Mouse (Mus musculus): Measurements from ENCODE around the gene Degs2. TPM values are rescaled to one million over a fixed set of nuclear protein-coding genes. Genes with fewer than 3 reads are reported as not detected.

Degs2 gene
- polyA plus RNA-seq, 1 experiment from 2014 or later, result 12.1 TPM

DNA sequence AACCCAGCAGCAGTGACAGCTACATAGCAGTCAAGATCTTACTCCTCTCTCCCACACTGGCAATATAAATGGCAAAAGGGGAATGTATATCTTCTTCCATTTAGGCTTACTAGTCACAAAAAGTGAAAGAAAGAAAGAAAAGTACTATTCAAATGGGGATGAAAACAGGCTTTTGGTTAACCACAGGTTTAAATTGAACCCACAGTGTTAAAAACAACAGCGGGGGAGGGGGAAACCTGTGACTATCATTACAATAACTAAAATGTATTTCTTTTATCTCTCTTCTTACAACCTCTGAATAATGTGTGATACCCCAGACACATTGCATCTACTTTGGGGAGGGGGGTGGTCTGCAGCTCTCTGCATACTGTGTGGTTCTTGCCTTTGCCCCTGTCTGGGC is 55.9 kb downstream of the Degs2 start:
- no peak overlapping the region for H3K4me2 ChIP-seq (replicated peaks; ENCODE audit: low read depth, low read length)
- no peaks in the 10 kb centered on the region for H3K9me3 ChIP-seq (ENCODE audit: low read length)
- 89% methylated on average over 1 of the region's 1 CpGs for WGBS
- no peak for ATAC-seq (ENCODE audit: low FRiP score, low TSS enrichment)
- no peak overlapping the region for H3K4me3 ChIP-seq (ENCODE audit: low read length)
- H3K36me3 ChIP-seq (ENCODE audit: insufficient read depth, low read length), result peaks cover 18% of the 10 kb centered on the region
- peaks cover 10% of the 10 kb centered on the region for H3K4me1 ChIP-seq (ENCODE audit: insufficient read depth, low read length)
- H3K27ac ChIP-seq (ENCODE audit: low read length), result no peak overlapping the region
- no peaks in the 10 kb centered on the region for H3K27me3 ChIP-seq (ENCODE audit: insufficient read depth, low read length)
- no peak overlapping the region for H3K9ac ChIP-seq (replicated peaks; ENCODE audit: low read length)

DNA sequence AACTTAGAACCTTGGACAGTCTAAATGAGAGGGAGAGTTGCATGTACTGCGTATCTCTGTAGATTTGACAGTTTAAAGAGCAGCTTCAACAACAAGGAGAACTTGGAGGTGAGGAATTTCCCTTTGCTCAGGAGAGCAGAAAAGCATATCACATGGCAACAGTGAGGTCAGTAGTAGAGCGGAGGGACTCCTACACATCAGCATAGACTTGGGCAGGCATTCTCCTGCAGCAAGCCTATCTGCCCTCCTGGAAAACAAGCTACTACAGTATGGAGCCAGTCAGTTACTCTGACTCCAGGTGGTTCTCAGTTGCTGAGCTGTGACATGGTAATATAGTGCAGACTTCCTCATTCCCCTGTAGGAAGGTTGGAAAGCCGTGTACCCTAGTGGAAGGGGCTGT is 60.1 kb downstream of the Degs2 start:
- peaks cover 6% of the 10 kb centered on the region for H3K4me1 ChIP-seq (ENCODE audit: insufficient read depth, low read length)
- H3K27ac ChIP-seq (ENCODE audit: low read length), result no peak overlapping the region
- WGBS, result 46% methylated on average over 3 of the region's 3 CpGs
- no peak overlapping the region for H3K4me2 ChIP-seq (replicated peaks; ENCODE audit: low read depth, low read length)
- ATAC-seq (ENCODE audit: low FRiP score, low TSS enrichment), result peak; percentile 87
- no peak overlapping the region for H3K4me3 ChIP-seq (ENCODE audit: low read length)
- no peak overlapping the region for H3K9ac ChIP-seq (replicated peaks; ENCODE audit: low read length)
- no peaks in the 10 kb centered on the region for H3K36me3 ChIP-seq (ENCODE audit: insufficient read depth, low read length)
- no peaks in the 10 kb centered on the region for H3K9me3 ChIP-seq (ENCODE audit: low read length)
- no peaks in the 10 kb centered on the region for H3K27me3 ChIP-seq (ENCODE audit: insufficient read depth, low read length)

DNA sequence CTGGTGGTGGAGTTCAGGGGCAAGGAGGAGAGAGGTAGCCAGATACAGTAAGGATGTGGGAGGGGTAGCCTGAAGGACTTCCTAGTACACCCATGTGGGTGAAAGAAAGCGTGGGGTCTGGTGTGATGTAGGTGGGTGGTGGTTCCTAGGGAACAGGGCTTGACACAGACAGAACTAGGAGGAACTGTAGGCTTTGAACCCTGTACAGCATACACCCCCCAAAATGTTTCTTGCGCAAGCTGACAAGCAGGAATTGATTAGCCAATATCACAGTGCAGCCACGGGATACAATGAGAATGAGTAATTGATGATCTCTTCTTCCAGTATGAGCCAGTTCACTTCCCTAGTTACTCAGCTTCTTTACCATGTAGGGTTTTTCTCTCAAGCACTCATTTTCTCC is 63.0 kb downstream of the Degs2 start:
- Histone ChIP-seq H3K36me3 (ENCODE audit: insufficient read depth, low read length) (no peaks in the 10 kb centered on the region), H3K4me3 (ENCODE audit: low read length) (no peak overlapping the region), H3K4me2 (replicated peaks; ENCODE audit: low read depth, low read length) (no peak overlapping the region), H3K27me3 (ENCODE audit: insufficient read depth, low read length) (no peaks in the 10 kb centered on the region), H3K4me1 (ENCODE audit: insufficient read depth, low read length) (peaks cover 6% of the 10 kb centered on the region), H3K27ac (ENCODE audit: low read length) (no peak overlapping the region), H3K9ac (replicated peaks; ENCODE audit: low read length) (no peak overlapping the region), H3K9me3 (ENCODE audit: low read length) (no peaks in the 10 kb centered on the region)
- 89% methylated on average over 3 of the region's 3 CpGs for WGBS
- ATAC-seq (ENCODE audit: low FRiP score, low TSS enrichment), result no peak

DNA sequence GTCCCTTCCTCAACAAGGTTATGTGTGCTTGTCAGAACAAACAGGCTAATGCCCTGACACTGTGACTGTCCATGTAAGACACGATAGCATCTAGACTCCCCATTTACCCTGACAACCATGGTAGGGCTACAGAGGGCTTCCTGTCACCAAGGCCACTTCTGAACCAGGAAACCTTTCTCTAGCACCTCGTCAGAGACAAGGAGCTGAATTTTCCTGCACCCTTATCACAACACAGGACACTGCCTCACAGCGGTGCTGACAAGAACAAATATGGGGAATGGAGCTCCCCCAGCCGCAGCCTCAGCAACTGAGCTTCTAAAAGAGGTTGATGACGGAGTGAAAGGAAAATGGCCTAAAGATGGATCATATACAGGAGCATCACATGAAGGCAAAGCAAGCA is 64.7 kb downstream of the Degs2 start:
- Histone ChIP-seq H3K4me1 (ENCODE audit: insufficient read depth, low read length) (peaks cover 6% of the 10 kb centered on the region), H3K9ac (replicated peaks; ENCODE audit: low read length) (no peak overlapping the region), H3K36me3 (ENCODE audit: insufficient read depth, low read length) (no peaks in the 10 kb centered on the region), H3K4me2 (replicated peaks; ENCODE audit: low read depth, low read length) (no peak overlapping the region), H3K4me3 (ENCODE audit: low read length) (no peak overlapping the region), H3K27me3 (ENCODE audit: insufficient read depth, low read length) (no peaks in the 10 kb centered on the region), H3K27ac (ENCODE audit: low read length) (no peak overlapping the region), H3K9me3 (ENCODE audit: low read length) (no peaks in the 10 kb centered on the region)
- no peak for ATAC-seq (ENCODE audit: low FRiP score, low TSS enrichment)
- 79% methylated on average over 5 of the region's 5 CpGs for WGBS

DNA sequence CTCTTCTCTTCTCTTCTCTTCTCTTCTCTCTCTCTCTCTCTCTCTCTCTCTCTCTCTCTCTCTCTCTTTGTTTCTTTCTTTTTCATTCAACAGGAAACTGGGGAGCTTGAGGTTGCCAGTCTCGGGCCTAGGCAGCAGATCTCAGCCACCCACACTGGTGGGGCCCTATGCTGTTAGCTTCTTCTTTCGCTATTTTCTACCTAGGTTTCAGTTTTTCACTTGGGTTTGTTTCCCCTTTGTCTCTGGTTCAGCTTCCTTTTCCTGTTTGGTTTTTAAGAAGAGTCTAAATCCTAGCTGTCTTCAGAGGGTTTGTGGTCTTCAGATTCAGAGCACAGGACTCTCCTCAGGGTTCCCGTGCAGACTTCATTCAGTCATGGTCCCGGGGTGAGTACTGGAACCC is 66.6 kb downstream of the Degs2 start:
- ATAC-seq (ENCODE audit: low FRiP score, low TSS enrichment), result no peak
- Histone ChIP-seq H3K27ac (ENCODE audit: low read length) (no peak overlapping the region), H3K4me3 (ENCODE audit: low read length) (no peak overlapping the region), H3K4me2 (replicated peaks; ENCODE audit: low read depth, low read length) (no peak overlapping the region), H3K9me3 (ENCODE audit: low read length) (no peaks in the 10 kb centered on the region), H3K36me3 (ENCODE audit: insufficient read depth, low read length) (no peaks in the 10 kb centered on the region), H3K4me1 (ENCODE audit: insufficient read depth, low read length) (no peaks in the 10 kb centered on the region), H3K9ac (replicated peaks; ENCODE audit: low read length) (no peak overlapping the region), H3K27me3 (ENCODE audit: insufficient read depth, low read length) (no peaks in the 10 kb centered on the region)
- 83% methylated on average over 4 of the region's 4 CpGs for WGBS

DNA sequence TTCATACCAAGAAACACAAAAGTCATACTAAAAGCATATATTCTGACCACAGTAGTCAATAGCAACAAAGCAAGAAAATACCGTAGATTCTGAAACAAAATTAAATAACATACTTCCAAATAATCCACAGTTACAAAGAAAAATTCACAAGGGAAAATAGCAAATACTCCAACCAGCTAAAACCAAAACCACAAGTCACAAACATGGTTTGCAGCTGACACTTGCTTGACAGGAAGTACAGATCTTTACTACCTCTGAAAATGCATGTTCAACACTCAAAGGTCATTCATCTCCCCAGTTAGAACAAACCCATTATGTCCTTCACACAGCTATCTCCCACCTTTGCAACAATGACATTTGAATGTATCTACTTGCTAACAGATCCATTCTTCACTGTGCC is 68.1 kb downstream of the Degs2 start:
- no peak overlapping the region for H3K9ac ChIP-seq (replicated peaks; ENCODE audit: low read length)
- no peak overlapping the region for H3K27ac ChIP-seq (ENCODE audit: low read length)
- H3K4me2 ChIP-seq (replicated peaks; ENCODE audit: low read depth, low read length), result no peak overlapping the region
- WGBS, result 88% methylated on average over 1 of the region's 1 CpGs
- H3K4me3 ChIP-seq (ENCODE audit: low read length), result no peak overlapping the region
- H3K9me3 ChIP-seq (ENCODE audit: low read length), result no peaks in the 10 kb centered on the region
- H3K4me1 ChIP-seq (ENCODE audit: insufficient read depth, low read length), result no peaks in the 10 kb centered on the region
- H3K36me3 ChIP-seq (ENCODE audit: insufficient read depth, low read length), result no peaks in the 10 kb centered on the region
- H3K27me3 ChIP-seq (ENCODE audit: insufficient read depth, low read length), result no peaks in the 10 kb centered on the region
- no peak for ATAC-seq (ENCODE audit: low FRiP score, low TSS enrichment)

DNA sequence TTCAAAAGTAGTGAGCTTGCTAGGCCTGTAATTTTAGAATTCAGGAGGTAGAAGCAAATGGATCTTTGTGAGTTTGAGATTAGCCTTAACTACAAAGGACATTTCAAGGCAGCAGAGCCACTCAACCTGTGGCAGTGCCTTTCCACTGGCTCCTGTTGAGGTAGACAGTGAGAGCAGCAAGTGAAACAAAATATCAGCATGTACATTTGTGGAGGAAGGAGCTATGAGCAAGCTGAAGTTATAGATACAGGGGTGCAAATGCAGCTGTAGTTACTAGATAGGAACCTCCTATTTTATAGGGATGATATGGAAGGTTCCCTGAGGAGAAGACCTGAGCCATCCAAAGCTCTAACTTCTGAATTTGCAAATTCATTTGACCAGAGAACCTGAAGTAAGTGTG is 69.6 kb downstream of the Degs2 start:
- no peaks in the 10 kb centered on the region for H3K27me3 ChIP-seq (ENCODE audit: insufficient read depth, low read length)
- H3K36me3 ChIP-seq (ENCODE audit: insufficient read depth, low read length), result no peaks in the 10 kb centered on the region
- H3K27ac ChIP-seq (ENCODE audit: low read length), result no peak overlapping the region
- H3K9me3 ChIP-seq (ENCODE audit: low read length), result no peaks in the 10 kb centered on the region
- no peaks in the 10 kb centered on the region for H3K4me1 ChIP-seq (ENCODE audit: insufficient read depth, low read length)
- H3K9ac ChIP-seq (replicated peaks; ENCODE audit: low read length), result no peak overlapping the region
- ATAC-seq (ENCODE audit: low FRiP score, low TSS enrichment), result no peak
- no peak overlapping the region for H3K4me2 ChIP-seq (replicated peaks; ENCODE audit: low read depth, low read length)
- H3K4me3 ChIP-seq (ENCODE audit: low read length), result no peak overlapping the region

DNA sequence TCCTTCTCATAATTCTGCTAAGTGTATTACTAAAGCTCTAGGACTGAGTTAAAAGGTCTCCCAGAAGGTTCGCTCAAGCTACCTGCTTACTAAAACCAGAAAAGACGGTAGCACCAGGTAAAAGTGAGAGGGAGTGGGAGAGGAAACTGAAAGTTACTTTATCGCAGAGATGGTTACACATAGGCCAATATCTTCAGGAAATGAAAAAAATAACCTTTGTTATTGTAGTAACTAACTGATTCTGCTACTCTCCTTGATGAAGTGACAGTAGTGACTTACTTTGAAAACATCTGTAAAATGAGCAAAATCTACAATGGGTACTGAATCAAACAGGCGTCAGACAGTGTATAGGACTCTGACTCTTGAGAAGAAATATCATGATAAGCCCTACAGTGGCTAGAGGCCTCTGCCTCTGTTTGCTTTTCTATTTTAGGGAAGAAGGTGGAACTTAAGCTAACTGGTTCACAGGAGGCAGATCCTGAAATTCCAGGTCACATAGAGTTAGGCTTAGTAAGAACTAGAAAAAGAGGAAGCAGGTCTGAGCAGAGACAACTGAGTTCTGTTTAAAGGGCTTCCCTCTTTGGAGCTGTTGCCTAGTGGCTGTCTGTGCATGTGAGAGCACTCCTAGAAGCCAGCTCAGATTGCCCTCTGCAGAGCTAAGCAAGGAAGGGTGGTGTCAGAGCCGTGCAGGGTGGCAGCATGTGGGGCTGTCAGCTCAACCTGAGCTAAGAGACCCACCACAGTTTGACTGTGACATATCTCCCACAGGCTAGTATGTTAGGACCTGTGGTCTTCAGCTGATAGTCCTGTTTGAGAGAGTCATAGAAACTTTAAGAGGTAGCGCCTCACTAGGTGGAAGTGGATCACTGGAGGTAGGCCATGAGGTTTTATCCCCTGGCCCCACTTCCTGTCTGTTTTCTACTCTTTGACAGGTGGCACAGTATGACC is 71.1 kb downstream of the Degs2 start:
- H3K27ac ChIP-seq (ENCODE audit: low read length), result no peak overlapping the region
- no peak for ATAC-seq (ENCODE audit: low FRiP score, low TSS enrichment)
- H3K27me3 ChIP-seq (ENCODE audit: insufficient read depth, low read length), result no peaks in the 10 kb centered on the region

DNA sequence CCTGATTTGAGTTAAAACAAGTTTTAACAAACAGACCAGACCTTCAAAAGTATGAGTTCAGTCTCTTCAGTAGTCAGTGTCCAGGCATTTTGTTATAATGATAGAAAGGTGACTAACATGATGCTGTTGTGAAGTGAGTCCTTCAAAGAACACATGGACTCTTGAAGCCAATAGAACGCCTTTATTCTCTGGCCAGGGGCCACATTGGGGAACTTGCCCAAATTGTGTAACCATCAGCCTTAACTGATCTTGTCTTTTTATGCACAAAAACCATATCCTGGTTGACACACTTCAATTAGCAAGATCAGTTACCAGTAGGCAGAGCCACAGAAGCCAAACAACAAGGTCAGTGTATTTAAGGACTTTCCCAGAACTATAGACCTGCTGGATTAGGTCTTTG is 72.6 kb downstream of the Degs2 start:
- no peak for ATAC-seq (ENCODE audit: low FRiP score, low TSS enrichment)
- WGBS, result 86% methylated on average over 1 of the region's 1 CpGs

More for the DNA sequence above, 71.1 kb downstream of the Degs2 start:
- H3K9me3 ChIP-seq (ENCODE audit: low read length), result no peaks in the 10 kb centered on the region
- H3K36me3 ChIP-seq (ENCODE audit: insufficient read depth, low read length), result no peaks in the 10 kb centered on the region
- H3K4me3 ChIP-seq (ENCODE audit: low read length), result no peak overlapping the region
- no peak overlapping the region for H3K9ac ChIP-seq (replicated peaks; ENCODE audit: low read length)
- WGBS, result 82% methylated on average over 6 of the region's 6 CpGs
- H3K4me2 ChIP-seq (replicated peaks; ENCODE audit: low read depth, low read length), result no peak overlapping the region
- H3K4me1 ChIP-seq (ENCODE audit: insufficient read depth, low read length), result 0 out of 2 replicates have a peak, but pooled peaks cover 6% of the 10 kb centered on the region

More for the DNA sequence above, 72.6 kb downstream of the Degs2 start:
- H3K4me3 ChIP-seq (ENCODE audit: low read length), result no peak overlapping the region
- H3K4me2 ChIP-seq (replicated peaks; ENCODE audit: low read depth, low read length), result no peak overlapping the region
- H3K36me3 ChIP-seq (ENCODE audit: insufficient read depth, low read length), result no peaks in the 10 kb centered on the region
- H3K9ac ChIP-seq (replicated peaks; ENCODE audit: low read length), result no peak overlapping the region
- no peak overlapping the region for H3K27ac ChIP-seq (ENCODE audit: low read length)
- no peaks in the 10 kb centered on the region for H3K9me3 ChIP-seq (ENCODE audit: low read length)
- no peaks in the 10 kb centered on the region for H3K27me3 ChIP-seq (ENCODE audit: insufficient read depth, low read length)
- H3K4me1 ChIP-seq (ENCODE audit: insufficient read depth, low read length), result peaks cover 16% of the 10 kb centered on the region
